Mouse (Mus musculus) stomach, postnatal 0 days (tissue): Measurements from ENCODE around the gene Det1. TPM values are rescaled to one million over a fixed set of nuclear protein-coding genes. Genes with fewer than 3 reads are reported as not detected.

Experiments
- ATAC-seq: fragments of 200-750 bp; cut with Nextera tagmentation; 2 replicates; pipeline ENCODE4 v1.8.0; 2017; ENCODE audit not compliant: low FRiP score, low TSS enrichment
- DNase-seq: peaks from one replicate; pipeline ENCODE4 v3.0.0-alpha.2; 2016; ENCODE audit warnings: low spot score
- H3K27ac ChIP-seq: fragments of 300-500 bp; sonication (generic); replicated peaks from 2 replicates; pipeline ENCODE4 v1.5.1; 2014; ENCODE audit warnings: mild to moderate bottlenecking, control low read depth
- H3K27me3 ChIP-seq: fragments of 300-500 bp; sonication (generic); 2 replicates; pipeline ENCODE4 v1.6.1; 2014; ENCODE audit warnings: low read length; ENCODE audit not compliant: control insufficient read depth, insufficient read depth
- H3K36me3 ChIP-seq: fragments of 300-500 bp; sonication (generic); 2 replicates; pipeline ENCODE4 v1.6.1; 2014; ENCODE audit warnings: low read length, mixed read lengths; ENCODE audit not compliant: control insufficient read depth, insufficient read depth
- H3K4me1 ChIP-seq: fragments of 300-500 bp; sonication (generic); replicated peaks from 2 replicates; pipeline ENCODE4 v1.6.1; 2014; ENCODE audit warnings: antibody characterized with exemption; ENCODE audit not compliant: control insufficient read depth, insufficient read depth
- H3K4me2 ChIP-seq: fragments of 300-500 bp; sonication (generic); replicated peaks from 2 replicates; pipeline ENCODE4 v1.6.1; 2014; ENCODE audit warnings: low read depth, mild to moderate bottlenecking, control low read depth, moderate library complexity
- H3K4me3 ChIP-seq: fragments of 300-500 bp; sonication (generic); 2 replicates; pipeline ENCODE4 v1.5.1; 2014; ENCODE audit warnings: low read depth, low read length, control low read depth
- H3K9ac ChIP-seq: fragments of 300-500 bp; sonication (generic); 2 replicates; pipeline ENCODE4 v1.6.1; 2014; ENCODE audit warnings: mild to moderate bottlenecking, low read length, control low read depth, mixed read lengths
- H3K9me3 ChIP-seq: fragments of 300-500 bp; sonication (generic); 2 replicates; pipeline ENCODE4 v1.6.1; 2016; ENCODE audit warnings: low read length; ENCODE audit not compliant: control insufficient read depth
- CTCF ChIP-seq: IDR thresholded peaks from 2 replicates; pipeline ENCODE4 v1.5.1; 2016; ENCODE audit warnings: antibody characterized with exemption, low read depth, mild to moderate bottlenecking, moderate library complexity
- EP300 ChIP-seq: optimal IDR thresholded peaks from 2 replicates; pipeline ENCODE3; 2016; ENCODE audit warnings: antibody characterized with exemption
- WGBS: fragments of 180-500 bp; shearing (Covaris S2); extraction: QIAGEN DNeasy Blood & Tissue Kit; methylation state at CpG from one replicate; pipeline ENCODE4 v1.1.7; 2014; 5-methylcytosine and 5-hydroxymethylcytosine counted together
- polyA plus RNA-seq: library from polyadenylated mRNA; unstranded; fragments of >200 nt; fragmentation: Nextera tagmentation; extraction: Ambion mirVana; gene quantifications from 2 replicates; pipeline ENCODE4 v1.2.1, GENCODE M21; 2015

Det1 gene
- polyA plus RNA-seq, 1 experiment from 2014 or later, result 8.2 TPM

DNA sequence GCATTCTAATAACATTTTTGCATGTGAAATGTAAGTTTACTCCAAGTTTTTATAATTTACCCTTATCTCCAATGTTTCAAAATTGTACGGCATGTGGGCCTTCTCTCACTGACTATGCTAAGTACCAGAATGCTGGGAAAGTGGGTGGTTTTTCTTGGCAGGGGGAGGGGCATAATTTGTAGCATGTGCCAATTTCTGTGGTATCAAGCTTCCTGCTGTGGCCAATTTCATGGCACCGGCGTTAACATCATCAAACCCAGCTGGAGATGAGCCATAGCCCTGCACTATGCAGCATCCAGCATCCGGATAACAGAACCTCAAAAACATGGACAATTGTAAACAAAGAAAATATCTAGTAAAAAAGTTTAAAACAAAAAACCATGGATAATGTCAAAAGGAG, 9.8 kb downstream of the Det1 start:
- 89% methylated on average over 4 of the region's 4 CpGs for WGBS
- Histone ChIP-seq H3K27ac (no peak overlapping the region), H3K36me3 (no peaks in the 10 kb centered on the region; the same call in 1 of the 2 replicates), H3K4me2 (no peak overlapping the region), H3K4me3 (no peak overlapping the region), H3K4me1 (no peaks in the 10 kb centered on the region), H3K27me3 (no peaks in the 10 kb centered on the region), H3K9me3 (no peaks in the 10 kb centered on the region), H3K9ac (no peak overlapping the region)
- DNase-seq (no peak), ATAC-seq (no peak)
- TF ChIP-seq EP300, result no peak
- TF ChIP-seq CTCF, result no peak

DNA sequence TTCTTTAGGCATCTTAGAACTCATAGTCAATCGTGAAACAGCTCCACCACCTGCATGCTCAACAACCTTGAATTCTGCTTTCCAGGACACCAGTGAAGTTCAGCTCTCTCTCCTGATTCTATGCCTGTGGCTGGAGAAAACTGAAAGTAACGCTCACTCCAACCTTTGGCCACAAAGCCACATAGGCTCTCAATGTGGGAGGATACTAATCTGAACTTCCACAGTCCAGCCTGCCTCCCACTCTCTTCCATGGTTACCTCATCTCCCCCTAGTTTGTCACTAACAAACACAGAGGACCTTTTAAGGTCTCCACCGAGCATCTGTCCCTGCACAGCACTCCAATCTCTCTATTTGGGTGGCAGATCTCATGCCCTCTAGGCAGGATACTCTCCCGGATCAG, 11.4 kb downstream of the Det1 start:
- ATAC-seq (no peak), DNase-seq (no peak)
- Histone ChIP-seq H3K9ac (no peak overlapping the region), H3K4me2 (no peak overlapping the region), H3K27ac (no peak overlapping the region), H3K27me3 (no peaks in the 10 kb centered on the region), H3K4me1 (no peaks in the 10 kb centered on the region), H3K4me3 (no peak overlapping the region), H3K36me3 (no peaks in the 10 kb centered on the region), H3K9me3 (no peaks in the 10 kb centered on the region)
- WGBS, result 84% methylated on average over 4 of the region's 4 CpGs
- TF ChIP-seq CTCF (no peak), EP300 (no peak)

DNA sequence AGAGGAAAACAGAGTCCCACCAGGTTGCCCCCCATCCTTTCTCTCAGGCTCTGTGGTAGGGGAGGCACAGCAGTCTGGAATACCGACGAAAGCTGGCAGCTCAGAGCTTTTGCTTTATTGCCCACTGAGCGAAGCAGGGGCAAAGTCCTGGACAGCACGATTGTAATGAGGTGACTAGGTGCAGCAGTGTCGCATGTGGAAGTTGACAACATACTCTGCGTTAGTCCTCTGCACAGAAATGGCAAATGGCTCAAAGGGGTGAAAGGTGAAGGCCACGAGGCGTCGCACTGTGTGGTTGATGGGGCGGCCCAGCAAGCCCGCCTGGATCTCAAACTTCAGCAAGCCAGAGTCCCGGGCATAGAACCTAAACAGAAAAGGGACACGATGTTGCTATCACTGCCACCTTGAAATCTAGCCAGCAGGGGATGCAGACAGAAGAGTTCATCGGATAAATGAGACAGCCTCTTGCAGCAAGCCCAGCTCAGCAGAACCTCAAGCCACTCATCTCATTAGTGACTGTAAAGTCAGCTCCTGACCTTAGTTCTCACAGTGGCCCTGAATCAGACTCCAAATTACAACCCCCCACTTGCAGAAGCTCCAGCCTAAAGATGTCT, 19.2 kb downstream of the Det1 start:
- no peaks in the 10 kb centered on the region for H3K4me1 ChIP-seq
- H3K27ac ChIP-seq, result no peak overlapping the region
- peaks cover 10% of the 10 kb centered on the region; the same call in 1 of the 2 replicates for H3K36me3 ChIP-seq
- H3K4me2 ChIP-seq, result no peak overlapping the region
- no peaks in the 10 kb centered on the region for H3K9me3 ChIP-seq
- WGBS, result 80% methylated on average over 14 of the region's 14 CpGs
- ATAC-seq (no peak), DNase-seq (no peak)
- TF ChIP-seq CTCF (no peak), EP300 (no peak)
- H3K9ac ChIP-seq, result no peak overlapping the region
- H3K4me3 ChIP-seq, result no peak overlapping the region
- no peaks in the 10 kb centered on the region for H3K27me3 ChIP-seq

DNA sequence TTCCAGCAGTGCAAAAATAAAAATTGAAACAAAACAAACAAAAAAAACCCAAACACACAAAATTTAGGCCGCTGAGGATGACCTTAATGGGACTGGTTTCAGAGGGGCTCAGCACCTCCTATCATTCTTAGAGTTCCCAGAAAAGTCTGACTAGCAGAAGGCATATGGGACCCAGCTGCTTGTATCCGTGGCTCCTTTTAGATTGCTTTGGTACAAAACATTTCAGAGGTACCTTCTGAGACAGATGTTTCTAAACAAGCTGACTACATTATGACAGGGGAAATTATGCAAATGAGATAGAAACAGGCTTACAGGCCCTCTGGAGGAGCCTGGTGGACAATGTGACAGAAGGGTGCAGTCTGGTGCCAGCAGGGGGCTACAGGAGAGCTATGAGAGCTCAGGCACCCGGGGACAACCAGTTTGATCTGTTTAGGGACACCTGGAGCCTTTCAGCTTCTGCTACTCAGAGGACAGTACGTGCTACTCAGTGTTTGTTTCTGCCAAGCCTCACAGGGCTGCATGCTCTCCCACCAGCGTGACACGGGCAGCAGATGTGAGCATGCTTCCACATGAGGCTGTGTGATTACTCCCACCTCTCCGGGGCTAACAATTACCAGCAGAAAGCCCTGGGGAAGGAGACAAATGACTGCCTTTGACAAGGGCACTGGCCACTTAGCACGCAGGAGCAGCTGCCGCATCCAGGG, 20.2 kb downstream of the Det1 start:
- TF ChIP-seq CTCF (peak; percentile 30), EP300 (no peak)
- Histone ChIP-seq H3K27me3 (no peaks in the 10 kb centered on the region), H3K4me2 (no peak overlapping the region), H3K4me1 (no peaks in the 10 kb centered on the region), H3K9ac (no peak overlapping the region), H3K4me3 (no peak overlapping the region), H3K9me3 (no peaks in the 10 kb centered on the region), H3K27ac (no peak overlapping the region), H3K36me3 (peaks cover 10% of the 10 kb centered on the region; the same call in 1 of the 2 replicates)
- ATAC-seq, result no peak; the same call in 1 of the 2 replicates
- no peak for DNase-seq
- WGBS, result 35% methylated on average over 9 of the region's 9 CpGs

DNA sequence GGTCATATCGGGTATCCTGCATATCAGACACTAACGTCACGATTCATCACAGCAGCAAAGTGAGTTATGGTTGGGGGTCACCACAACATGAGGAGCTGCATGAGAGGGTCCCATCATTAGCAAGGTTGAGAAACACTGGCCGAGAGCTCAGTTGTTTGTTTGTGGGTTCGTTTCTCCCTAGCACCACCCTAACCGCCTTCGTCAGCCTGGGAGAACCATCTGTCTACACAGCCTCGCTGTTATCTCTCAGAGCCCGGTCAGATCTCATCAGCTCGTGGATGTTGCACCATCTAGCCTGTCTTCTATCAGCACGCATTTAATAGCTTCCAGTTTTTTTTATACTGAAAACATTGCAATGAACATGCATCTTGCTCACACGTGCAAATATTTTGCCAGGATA, 28.7 kb downstream of the Det1 start:
- Histone ChIP-seq H3K9me3 (no peaks in the 10 kb centered on the region), H3K4me2 (no peak overlapping the region), H3K9ac (no peak overlapping the region), H3K4me3 (no peak overlapping the region), H3K4me1 (no peaks in the 10 kb centered on the region), H3K36me3 (no peaks in the 10 kb centered on the region), H3K27me3 (no peaks in the 10 kb centered on the region), H3K27ac (no peak overlapping the region)
- no peak for TF ChIP-seq EP300
- no peak for TF ChIP-seq CTCF
- 72% methylated on average over 12 of the region's 12 CpGs for WGBS
- DNase-seq (no peak), ATAC-seq (no peak)

DNA sequence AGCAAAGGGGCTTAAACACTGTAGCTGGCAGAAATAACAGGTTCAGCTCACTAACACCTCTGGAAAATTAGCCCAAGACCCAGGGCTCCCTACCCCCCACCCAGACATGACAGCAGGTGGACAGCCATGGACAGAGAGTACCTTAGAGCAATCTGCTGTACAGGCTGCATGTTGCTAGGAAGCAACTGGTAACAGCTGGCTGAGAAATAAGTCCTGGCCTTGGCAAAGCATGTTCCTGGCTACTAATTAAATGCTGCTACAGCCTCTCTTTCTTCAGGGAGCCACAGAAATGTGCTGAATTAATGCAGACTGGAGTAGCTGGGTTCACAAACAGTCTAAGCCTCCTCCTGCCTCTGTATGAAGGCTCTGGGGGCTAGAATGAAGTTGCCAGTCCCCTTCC, 32.3 kb downstream of the Det1 start:
- Histone ChIP-seq H3K9me3 (no peaks in the 10 kb centered on the region), H3K4me2 (no peak overlapping the region), H3K27me3 (no peaks in the 10 kb centered on the region), H3K4me3 (no peak overlapping the region), H3K27ac (no peak overlapping the region), H3K36me3 (no peaks in the 10 kb centered on the region), H3K9ac (no peak overlapping the region), H3K4me1 (no peaks in the 10 kb centered on the region)
- DNase-seq (no peak), ATAC-seq (no peak)
- TF ChIP-seq EP300, result no peak
- no peak for TF ChIP-seq CTCF
